Mouse (Mus musculus) heart, adult 11 months (tissue): ENCODE data around the gene Pop5.

ENCODE experiments used
- DNase-seq: peaks from one replicate; pipeline ENCODE4 v3.0.0; 2022

Pop5 gene

GRCm38 (mm10) chr5:115235786-115236263, at the start of gene Pop5:
Pop5 (plus strand) TSS chr5:115235836.
- peak; percentile 97 for DNase-seq

GRCm38 (mm10) chr5:115186371-115187073, 49.1 kb upstream of the Pop5 start:
- peak; percentile 95 for DNase-seq

- DNase-seq: peak; percentile 99
Measured at GRCm38 (mm10) chr5:115187188-115188131, 48.2 kb upstream of the Pop5 start.

DNA sequence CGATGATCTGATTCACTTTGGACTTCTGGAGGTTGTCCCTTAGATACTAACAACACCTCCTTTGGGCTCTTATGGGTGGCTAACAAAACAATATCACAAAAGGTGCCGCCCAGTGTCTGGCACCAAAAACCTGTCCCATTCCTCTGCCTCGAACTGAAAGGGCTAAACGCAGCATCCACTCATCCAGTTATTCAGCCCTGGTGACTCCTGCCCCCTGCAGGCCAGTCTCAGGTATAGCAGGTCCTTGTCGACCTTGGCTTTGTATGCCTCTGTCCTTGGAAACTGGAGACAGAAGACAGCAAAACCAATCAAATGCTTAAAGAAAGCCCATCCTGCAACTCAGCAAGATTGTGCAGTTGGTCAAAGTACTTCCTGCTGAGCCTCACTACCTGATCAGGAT, 46.8 kb upstream of the Pop5 start:
- no peak for DNase-seq

- DNase-seq: no peak
Measured at GRCm38 (mm10) chr5:115190081-115190480, 45.6 kb upstream of the Pop5 start.

DNA sequence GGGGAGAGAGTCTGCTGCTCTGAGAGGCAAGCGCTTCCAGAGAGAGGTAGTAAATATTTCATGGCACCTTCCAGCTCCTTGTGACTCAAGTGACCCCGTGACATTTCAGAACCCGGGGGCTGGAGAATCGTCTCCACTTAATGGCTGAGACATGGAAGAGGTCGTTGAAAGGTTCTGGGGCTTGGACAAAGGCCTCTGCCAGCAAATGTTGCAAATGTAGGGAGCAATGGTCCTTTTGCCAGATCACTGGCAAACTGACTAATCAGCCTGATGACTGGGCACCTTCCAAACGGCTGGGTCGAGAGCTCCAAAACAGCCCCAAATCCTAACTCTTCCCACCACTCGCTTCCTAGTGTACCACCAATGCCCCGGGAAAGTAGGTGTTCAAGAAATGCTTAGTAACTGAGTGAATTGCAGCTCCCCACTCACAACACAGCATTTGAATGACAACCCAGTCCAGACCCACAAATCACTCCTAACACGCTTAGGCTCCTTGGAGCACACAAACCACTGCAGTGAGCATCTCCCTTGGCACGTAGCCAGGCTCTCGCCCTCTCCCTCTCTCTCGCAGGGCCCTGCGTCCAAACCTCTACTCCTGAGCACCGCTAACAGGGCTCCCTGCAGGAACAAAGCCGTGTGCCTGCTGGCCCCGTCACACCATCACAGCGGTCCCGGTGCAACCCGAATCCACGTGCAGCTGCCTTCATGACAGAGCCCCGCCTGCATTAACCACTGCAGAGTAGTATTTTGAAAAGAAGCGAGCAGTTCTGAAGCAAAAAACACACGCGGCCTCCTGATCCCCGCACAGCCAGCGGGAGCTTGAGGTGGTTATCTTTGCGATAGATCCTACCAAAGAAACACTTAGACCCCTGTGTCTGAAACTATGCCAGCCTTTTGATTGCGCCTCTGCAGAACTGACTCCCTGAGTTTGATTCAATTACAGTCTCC, 43.5 kb upstream of the Pop5 start:
- DNase-seq: no peak

DNA sequence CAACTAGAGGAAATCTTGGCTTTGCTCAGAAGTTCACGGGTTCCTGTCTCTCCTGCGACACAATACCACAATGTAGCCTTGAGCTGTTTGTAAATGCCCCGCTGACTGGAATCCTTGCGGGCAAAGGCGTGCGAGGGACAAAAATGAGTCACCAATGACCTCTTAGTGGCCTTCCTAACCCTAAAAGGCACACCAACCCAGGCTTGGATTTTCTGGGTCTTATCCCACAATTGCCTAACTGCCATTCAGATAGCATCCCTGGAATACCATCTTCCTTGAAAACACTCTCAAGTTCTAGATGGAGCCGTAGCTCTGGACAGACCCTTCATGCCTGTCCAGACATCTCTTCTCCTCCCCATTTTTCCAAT, 42.8 kb upstream of the Pop5 start:
- no peak for DNase-seq

GRCm38 (mm10) chr5:115193226-115193625, 42.4 kb upstream of the Pop5 start:
- peak; percentile 94 for DNase-seq

DNA sequence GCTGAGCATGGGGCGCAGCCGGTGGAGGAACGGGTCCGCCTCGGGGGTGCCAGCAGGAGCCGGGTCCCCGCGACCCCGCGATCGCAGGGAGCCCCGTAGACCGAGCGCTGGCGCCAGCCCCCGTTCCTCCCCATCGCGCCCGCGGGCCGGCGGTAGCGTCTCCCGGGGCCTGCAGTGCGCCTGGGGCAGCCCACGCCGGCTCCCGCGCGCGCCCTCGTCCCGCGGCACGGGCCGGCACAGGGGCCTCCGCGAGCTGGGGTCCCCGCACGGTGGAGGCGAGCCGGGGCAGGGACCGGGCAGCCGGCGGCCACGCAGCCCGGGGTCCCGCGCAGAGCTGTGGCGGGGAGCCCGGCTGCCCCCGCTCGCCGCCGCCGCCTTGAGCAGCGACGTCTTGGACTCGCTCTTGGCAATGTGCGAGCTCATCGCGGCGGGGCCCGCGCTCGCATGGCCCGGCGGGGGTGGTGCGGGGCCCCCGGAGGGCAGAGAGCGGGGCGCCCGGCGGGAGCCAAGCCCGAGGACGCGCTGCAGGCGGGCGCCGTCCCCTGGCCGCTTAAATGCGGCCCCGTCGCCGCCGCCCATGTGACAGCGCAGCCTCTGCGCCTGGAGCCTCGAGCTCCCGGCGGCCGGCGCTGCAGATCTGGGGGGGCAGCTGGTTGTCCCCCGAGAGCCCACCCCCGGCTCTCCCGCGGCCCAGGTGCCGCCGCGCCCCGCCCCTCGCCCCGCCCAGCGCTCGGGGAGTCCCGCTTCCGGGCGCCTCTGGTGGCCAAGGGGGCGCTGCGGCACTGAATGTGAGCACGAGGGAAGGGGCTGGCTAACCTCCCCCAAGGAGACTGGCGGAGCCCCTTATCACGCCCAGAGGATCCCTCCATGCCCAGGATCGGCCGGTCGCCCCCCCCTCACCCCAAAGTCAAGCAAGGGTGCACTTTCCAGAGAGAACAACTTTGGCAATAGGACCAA, 41.7 kb upstream of the Pop5 start, which contains the start of gene Cabp1:
Cabp1 (minus strand) TSS at position 713 of the 957 bp plus-strand sequence.
- DNase-seq: peak; percentile 92

- DNase-seq: no peak
Measured at GRCm38 (mm10) chr5:115194626-115195221, 40.9 kb upstream of the Pop5 start.

DNA sequence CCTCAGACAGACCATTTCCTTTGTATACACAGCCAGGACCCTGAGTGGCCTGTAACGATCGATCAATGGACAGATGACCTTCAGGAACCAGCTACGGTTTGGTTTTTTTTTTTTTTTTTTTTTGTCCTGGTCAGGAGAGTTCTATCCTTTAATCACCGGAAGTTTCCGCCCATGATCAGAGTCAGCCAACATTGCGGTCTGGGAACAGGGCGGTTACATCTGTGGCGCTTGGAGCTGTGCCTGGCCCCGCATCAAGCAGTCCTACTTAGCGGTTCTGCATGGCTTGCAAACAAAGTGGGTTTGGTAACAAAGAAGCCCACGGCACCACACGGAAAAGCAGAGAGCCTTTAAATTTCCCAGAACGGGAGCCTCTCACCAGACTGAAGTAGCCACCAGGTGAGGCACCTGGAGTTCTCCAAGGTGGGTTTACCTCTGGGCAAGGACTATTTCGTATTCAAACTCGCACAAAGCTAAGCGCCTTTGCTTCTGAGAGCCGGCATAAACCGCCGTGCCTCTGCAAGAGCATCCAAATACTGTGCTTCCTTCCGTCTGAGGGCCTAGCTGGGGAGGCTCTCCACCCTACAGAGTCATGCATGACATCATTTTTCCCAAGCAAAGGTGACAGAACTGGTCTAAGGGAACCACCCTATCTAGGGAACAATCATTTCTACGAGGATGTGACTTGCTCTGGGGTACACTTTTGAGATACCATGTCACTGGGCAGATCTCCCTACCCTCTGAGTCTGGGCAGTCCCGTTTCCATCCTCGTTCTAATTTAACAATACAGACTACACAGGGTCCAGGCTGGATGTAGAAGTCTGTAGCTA, 31.7 kb upstream of the Pop5 start:
- peak; percentile 92 for DNase-seq

DNA sequence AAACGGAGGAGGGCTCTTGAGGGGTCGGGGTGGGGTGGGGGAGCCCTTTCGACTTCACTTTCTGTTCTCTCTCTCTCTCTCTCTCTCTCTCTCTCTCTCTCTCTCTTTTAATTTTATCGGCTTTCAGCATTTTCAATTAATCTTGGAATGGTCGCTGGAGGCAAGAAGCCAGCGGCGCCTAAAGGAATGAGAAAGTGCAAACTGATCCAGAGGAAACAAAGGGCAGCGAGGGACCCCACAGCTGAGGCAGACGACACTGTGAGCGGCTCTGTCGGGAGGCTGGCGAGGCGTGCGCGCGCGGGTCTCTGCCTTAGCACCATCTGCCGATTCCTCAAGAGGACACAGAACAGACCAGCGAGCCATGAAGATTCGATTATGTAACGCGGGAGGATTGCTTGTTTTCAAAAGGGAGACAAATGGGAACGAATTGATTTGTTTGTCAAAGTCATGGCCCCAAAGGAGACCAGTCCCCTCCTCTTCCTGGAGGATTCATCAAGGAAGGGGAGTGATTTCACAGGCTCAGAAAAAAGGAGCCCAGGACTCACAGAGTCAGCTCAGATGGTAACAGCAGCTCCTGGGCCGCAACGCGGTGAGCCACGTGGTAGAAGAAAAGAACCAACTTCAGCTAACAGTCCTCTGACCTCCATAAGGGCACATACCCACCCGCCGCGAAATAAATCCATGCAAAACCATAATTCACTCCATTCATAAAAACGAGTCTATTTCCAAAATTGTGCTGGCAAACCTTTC, 30.9 kb upstream of the Pop5 start:
- peak; percentile 97 for DNase-seq

- peak; percentile 79 for DNase-seq
Measured at GRCm38 (mm10) chr5:115207244-115207643, 28.4 kb upstream of the Pop5 start.

DNA sequence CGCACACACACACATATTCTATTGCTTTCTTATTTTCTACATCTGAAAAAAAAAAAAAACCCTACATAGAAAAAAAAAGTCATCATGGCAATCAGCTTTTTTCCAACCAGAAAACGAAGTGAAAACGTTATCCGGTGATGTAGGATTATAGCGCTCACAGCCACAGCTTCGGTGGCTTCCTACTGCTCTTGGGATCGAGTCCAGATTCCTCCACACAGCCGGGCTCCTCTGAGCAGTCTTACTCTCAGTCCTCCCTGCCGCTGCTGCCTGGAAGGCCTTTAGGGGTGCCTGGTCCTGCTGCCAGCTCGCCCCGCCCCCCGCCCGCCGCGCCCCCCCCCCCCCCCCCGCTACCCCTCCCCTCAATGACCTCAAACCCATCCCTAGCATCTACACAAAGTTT, 27.7 kb upstream of the Pop5 start:
- DNase-seq: no peak

DNA sequence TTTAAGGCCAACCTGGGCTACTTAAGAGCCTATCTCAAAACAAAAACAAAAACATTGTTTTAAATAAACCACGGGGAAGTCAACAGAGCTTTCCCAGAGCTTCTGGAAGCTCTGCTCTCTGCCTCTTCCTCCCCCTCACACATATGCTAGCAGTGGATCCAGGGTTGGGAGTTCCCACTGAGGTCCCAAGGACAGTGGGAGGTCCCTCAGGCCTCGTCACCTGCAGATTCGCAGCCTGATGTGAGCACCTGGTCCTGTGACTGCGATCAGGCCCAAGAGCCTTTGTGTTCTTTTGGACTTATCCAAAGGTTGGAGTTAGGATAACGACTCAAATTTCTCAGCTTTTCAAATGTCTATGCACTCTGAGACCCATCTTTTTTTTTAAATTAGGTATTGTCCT, 27.0 kb upstream of the Pop5 start:
- DNase-seq: no peak

GRCm38 (mm10) chr5:115210380-115210779, 25.3 kb upstream of the Pop5 start:
- DNase-seq: no peak

- no peak for DNase-seq
Measured at GRCm38 (mm10) chr5:115212451-115212850, 23.2 kb upstream of the Pop5 start.

- no peak for DNase-seq
Measured at GRCm38 (mm10) chr5:115212861-115213260, 22.8 kb upstream of the Pop5 start.

- peak; percentile 94 for DNase-seq
Measured at GRCm38 (mm10) chr5:115214864-115215263, 20.8 kb upstream of the Pop5 start.
